Mouse (Mus musculus): ENCODE measurements around the gene Prim2.

DNA sequence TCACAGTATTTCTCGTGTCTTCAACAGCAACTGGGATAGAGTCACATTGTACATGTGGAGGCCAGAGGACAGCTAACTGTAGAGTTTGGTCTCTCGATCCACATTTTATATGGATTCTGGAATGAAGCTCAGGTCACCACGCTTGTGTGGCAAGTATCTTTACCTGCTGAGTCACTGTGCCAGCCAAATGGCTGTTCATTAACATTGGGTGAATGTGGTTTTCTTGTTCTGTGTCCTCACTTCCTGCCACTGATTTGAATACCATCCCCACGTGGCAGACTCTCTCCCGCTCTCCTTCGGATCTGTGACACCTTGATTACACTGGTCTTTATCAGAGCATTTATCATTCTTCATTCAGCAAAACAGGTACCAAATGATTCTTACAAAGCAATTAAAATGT lies 198.5 kb downstream of the Prim2 start:
- TF ChIP-seq TAL1 (IDR thresholded peaks at IDR 0.05; ENCODE audit: low read length) (no peak), GATA1 (IDR thresholded peaks at IDR 0.05; ENCODE audit: low read length) (no peak)
